Mouse (Mus musculus): ENCODE data around the gene Acr. TPM values are rescaled to one million over a fixed set of nuclear protein-coding genes. Genes with fewer than 3 reads are reported as not detected.

Gene Acr
- polyA plus RNA-seq, 1 experiment = 1.1 TPM

DNA sequence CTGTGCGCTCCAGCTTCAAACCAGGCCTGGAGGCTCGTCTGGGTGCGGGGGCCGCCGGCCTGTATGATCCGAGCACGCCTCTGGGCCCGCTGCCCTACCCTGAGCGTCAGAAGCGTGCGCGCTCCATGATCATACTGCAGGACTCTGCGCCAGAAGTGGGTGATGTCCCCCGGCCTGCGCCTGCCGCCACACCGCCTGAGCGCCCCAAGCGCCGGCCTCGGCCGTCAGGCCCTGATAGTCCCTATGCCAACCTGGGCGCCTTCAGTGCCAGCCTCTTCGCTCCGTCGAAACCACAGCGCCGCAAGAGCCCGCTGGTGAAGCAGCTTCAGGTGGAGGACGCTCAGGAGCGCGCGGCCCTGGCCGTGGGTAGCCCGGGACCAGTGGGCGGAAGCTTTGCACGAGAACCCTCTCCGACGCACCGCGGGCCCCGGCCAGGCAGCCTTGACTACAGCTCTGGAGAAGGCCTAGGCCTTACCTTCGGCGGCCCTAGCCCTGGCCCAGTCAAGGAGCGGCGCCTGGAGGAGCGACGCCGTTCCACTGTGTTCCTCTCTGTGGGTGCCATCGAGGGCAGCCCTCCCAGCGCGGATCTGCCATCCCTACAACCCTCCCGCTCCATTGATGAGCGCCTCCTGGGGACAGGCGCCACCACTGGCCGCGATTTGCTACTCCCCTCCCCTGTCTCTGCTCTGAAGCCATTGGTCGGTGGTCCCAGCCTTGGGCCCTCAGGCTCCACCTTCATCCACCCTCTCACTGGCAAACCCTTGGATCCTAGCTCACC lies 20.1 kb upstream of the Acr start:
- no peaks in the 10 kb centered on the region; the same call in 1 of the 2 replicates for H3K4me1 ChIP-seq (ENCODE audit: control insufficient read depth, insufficient read depth, insufficient read length)
- no peak overlapping the region for H3K27ac ChIP-seq (ENCODE audit: insufficient read depth, low read length)
- H3K4me3 ChIP-seq (ENCODE audit: extremely low read depth, insufficient read depth, insufficient read length) = no peak overlapping the region
- H3K36me3 ChIP-seq (ENCODE audit: control insufficient read depth, insufficient read depth, low read length) = no peaks in the 10 kb centered on the region
- TF ChIP-seq CTCF (IDR thresholded peaks at IDR 0.05; ENCODE audit: extremely low read depth, insufficient read depth, insufficient read length, insufficient replicate concordance) (no peak), POLR2A (IDR thresholded peaks at IDR 0.05; ENCODE audit: low read depth, low read length) (no peak)
- no peak for DNase-seq (ENCODE audit: low read depth in 1 of 2, low spot score in 2 of 2)
- H3K27me3 ChIP-seq (ENCODE audit: control insufficient read depth, insufficient read depth, low read length) = no peaks in the 10 kb centered on the region
- 93% methylated on average over 58 of the region's 58 CpGs for WGBS

DNA sequence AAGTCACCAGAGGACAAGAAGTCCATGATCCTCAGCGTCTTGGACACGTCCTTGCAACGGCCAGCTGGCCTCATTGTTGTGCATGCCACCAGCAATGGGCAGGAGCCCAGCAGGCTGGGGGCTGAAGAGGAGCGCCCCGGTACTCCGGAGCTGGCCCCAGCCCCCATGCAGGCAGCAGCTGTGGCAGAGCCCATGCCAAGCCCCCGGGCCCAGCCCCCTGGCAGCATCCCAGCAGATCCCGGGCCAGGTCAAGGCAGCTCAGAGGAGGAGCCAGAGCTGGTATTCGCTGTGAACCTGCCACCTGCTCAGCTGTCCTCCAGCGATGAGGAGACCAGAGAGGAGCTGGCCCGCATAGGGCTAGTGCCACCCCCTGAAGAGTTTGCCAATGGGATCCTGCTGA lies 19.3 kb upstream of the Acr start:
- 91% methylated on average over 11 of the region's 11 CpGs for WGBS
- Histone ChIP-seq H3K36me3 (ENCODE audit: control insufficient read depth, insufficient read depth, low read length) (no peaks in the 10 kb centered on the region), H3K4me1 (ENCODE audit: control insufficient read depth, insufficient read depth, insufficient read length) (no peaks in the 10 kb centered on the region; the same call in 1 of the 2 replicates), H3K27me3 (ENCODE audit: control insufficient read depth, insufficient read depth, low read length) (no peaks in the 10 kb centered on the region), H3K4me3 (ENCODE audit: extremely low read depth, insufficient read depth, insufficient read length) (no peak overlapping the region), H3K27ac (ENCODE audit: insufficient read depth, low read length) (no peak overlapping the region)
- DNase-seq (ENCODE audit: low read depth in 1 of 2, low spot score in 2 of 2) = no peak
- TF ChIP-seq POLR2A (IDR thresholded peaks at IDR 0.05; ENCODE audit: low read depth, low read length) = no peak
- TF ChIP-seq CTCF (IDR thresholded peaks at IDR 0.05; ENCODE audit: extremely low read depth, insufficient read depth, insufficient read length, insufficient replicate concordance) = no peak

DNA sequence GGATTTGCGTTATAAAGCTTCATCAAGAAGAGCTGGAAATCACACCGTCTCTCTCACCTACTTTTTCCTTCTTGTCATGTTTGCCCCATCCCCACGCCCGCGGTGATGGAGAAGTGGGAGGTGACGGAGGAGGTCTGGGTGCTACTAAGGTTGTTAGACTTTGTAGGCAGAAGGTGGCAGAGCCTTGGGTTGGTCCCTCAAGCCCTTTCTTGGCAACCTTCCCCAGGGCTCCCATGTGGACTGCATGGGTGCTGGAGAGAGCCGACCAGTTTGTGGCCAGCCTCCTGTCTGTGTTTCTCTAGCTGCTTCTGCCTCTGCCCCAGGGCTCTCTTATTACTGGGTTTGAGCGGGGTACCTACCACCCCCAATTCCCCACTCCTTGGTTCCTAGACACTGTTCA lies 17.6 kb upstream of the Acr start:
- H3K27me3 ChIP-seq (ENCODE audit: control insufficient read depth, insufficient read depth, low read length) = no peaks in the 10 kb centered on the region
- no peak overlapping the region for H3K27ac ChIP-seq (ENCODE audit: insufficient read depth, low read length)
- no peak for TF ChIP-seq CTCF (IDR thresholded peaks at IDR 0.05; ENCODE audit: extremely low read depth, insufficient read depth, insufficient read length, insufficient replicate concordance)
- no peak for TF ChIP-seq POLR2A (IDR thresholded peaks at IDR 0.05; ENCODE audit: low read depth, low read length)
- H3K36me3 ChIP-seq (ENCODE audit: control insufficient read depth, insufficient read depth, low read length) = no peaks in the 10 kb centered on the region
- H3K4me1 ChIP-seq (ENCODE audit: control insufficient read depth, insufficient read depth, insufficient read length) = no peaks in the 10 kb centered on the region; the same call in 1 of the 2 replicates
- no peak for DNase-seq (ENCODE audit: low read depth in 1 of 2, low spot score in 2 of 2)
- no peak overlapping the region for H3K4me3 ChIP-seq (ENCODE audit: extremely low read depth, insufficient read depth, insufficient read length)
- 95% methylated on average over 8 of the region's 8 CpGs for WGBS

DNA sequence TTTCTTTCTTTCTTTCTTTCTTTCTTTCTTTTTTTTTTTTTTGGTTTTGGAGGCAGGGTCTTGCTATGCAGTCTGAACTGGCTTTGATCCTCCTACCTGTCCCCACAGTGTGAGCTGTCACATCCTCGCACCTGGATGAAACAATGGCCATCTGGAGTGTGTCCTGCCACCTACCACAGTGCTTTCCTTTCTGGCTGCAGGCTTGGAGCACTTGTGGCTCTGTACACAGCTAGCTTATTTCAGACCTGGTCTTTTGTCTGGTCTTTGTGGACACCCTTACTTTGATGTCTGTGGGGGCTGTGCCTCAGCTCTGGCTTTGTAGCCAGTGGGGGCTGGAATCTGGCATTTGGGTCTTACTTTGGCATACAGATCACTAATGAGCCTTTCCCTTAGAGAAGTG lies 16.4 kb upstream of the Acr start:
- DNase-seq (ENCODE audit: low read depth in 1 of 2, low spot score in 2 of 2) = no peak

DNA sequence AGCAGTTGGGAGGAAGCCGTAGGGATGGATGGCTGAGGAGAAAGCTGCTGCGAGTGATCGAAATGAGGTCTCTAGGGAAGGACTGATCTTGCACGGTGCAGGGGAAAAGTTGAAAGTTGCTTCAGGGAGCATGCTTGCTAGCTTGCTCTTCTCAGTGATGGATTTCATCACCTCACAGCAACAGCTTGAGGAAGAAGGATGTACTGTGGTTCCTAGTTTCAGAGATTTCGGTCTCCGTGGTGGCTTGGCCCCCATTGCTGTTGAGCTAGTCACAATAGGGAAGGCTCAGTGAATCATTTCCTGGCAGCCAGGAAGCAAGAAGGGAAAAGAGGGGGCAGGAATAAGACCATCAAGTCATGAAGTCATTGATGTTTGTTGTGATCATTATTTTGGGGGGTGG lies 12.5 kb upstream of the Acr start:
- TF ChIP-seq POLR2A (IDR thresholded peaks at IDR 0.05; ENCODE audit: low read depth, low read length) = no peak
- TF ChIP-seq CTCF (IDR thresholded peaks at IDR 0.05; ENCODE audit: extremely low read depth, insufficient read depth, insufficient read length, insufficient replicate concordance) = no peak
- no peak for DNase-seq (ENCODE audit: low read depth in 1 of 2, low spot score in 2 of 2)
- Histone ChIP-seq H3K4me1 (ENCODE audit: control insufficient read depth, insufficient read depth, insufficient read length) (no peaks in the 10 kb centered on the region; the same call in 1 of the 2 replicates), H3K4me3 (ENCODE audit: extremely low read depth, insufficient read depth, insufficient read length) (no peak overlapping the region), H3K36me3 (ENCODE audit: control insufficient read depth, insufficient read depth, low read length) (no peaks in the 10 kb centered on the region), H3K27ac (ENCODE audit: insufficient read depth, low read length) (no peak overlapping the region), H3K27me3 (ENCODE audit: control insufficient read depth, insufficient read depth, low read length) (no peaks in the 10 kb centered on the region)
- 84% methylated on average over 6 of the region's 6 CpGs for WGBS

More for the DNA sequence above, 16.4 kb upstream of the Acr start:
- Histone ChIP-seq H3K27me3 (ENCODE audit: control insufficient read depth, insufficient read depth, low read length) (no peaks in the 10 kb centered on the region), H3K36me3 (ENCODE audit: control insufficient read depth, insufficient read depth, low read length) (no peaks in the 10 kb centered on the region), H3K4me3 (ENCODE audit: extremely low read depth, insufficient read depth, insufficient read length) (no peak overlapping the region), H3K4me1 (ENCODE audit: control insufficient read depth, insufficient read depth, insufficient read length) (no peaks in the 10 kb centered on the region; the same call in 1 of the 2 replicates), H3K27ac (ENCODE audit: insufficient read depth, low read length) (no peak overlapping the region)
- no peak for TF ChIP-seq CTCF (IDR thresholded peaks at IDR 0.05; ENCODE audit: extremely low read depth, insufficient read depth, insufficient read length, insufficient replicate concordance)
- TF ChIP-seq POLR2A (IDR thresholded peaks at IDR 0.05; ENCODE audit: low read depth, low read length) = no peak
- 83% methylated on average over 1 of the region's 1 CpGs for WGBS

DNA sequence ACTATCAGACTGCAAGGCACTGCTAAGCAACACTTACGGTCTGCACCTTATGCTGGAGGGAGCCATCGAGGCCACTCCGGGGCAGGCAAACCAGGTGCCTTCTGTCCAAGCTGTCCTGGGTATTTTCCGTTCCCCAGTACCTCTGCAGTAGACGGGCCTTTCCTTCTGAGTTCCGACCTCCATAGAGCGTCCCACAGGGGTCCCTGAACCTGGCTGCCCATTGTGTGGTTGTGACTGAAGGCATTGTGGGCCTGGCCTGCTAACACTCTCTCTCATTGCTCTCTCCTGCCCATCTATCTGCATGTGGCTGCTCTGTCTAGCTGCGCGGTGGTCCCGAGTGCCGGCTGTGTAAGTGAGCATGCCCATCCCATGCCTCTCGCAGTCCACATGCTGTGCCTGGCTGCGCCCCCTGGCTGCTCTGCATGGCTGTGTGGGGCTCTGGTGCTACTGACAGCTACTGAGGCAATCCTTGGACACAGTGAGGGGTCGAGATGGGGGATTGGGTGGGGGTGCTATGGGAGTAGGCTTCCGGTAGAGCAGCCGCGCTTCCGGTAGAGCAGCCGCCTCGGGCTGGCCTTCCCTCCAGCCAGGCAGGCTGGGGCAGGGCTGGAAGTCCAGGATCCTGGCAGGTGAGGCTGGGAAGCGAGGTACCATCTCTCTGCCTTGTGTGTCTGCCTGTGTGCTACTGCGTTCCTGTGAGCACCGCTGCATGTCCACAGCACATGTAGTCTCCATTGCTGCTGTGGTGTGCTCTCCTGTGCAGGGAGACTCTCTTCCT lies 11.5 kb upstream of the Acr start:
- DNase-seq (ENCODE audit: low read depth in 1 of 2, low spot score in 2 of 2) = no peak
- H3K4me3 ChIP-seq (ENCODE audit: extremely low read depth, insufficient read depth, insufficient read length) = no peak overlapping the region
- H3K36me3 ChIP-seq (ENCODE audit: control insufficient read depth, insufficient read depth, low read length) = no peaks in the 10 kb centered on the region
- 91% methylated on average over 23 of the region's 23 CpGs for WGBS
- H3K27ac ChIP-seq (ENCODE audit: insufficient read depth, low read length) = no peak overlapping the region
- TF ChIP-seq CTCF (IDR thresholded peaks at IDR 0.05; ENCODE audit: extremely low read depth, insufficient read depth, insufficient read length, insufficient replicate concordance) (no peak), POLR2A (IDR thresholded peaks at IDR 0.05; ENCODE audit: low read depth, low read length) (no peak)
- H3K27me3 ChIP-seq (ENCODE audit: control insufficient read depth, insufficient read depth, low read length) = no peaks in the 10 kb centered on the region
- H3K4me1 ChIP-seq (ENCODE audit: control insufficient read depth, insufficient read depth, insufficient read length) = no peaks in the 10 kb centered on the region; the same call in 1 of the 2 replicates

Data from spleen, adult 2 months (tissue).